Mouse (Mus musculus): ENCODE measurements around the gene Ttc37.

The Ttc37 gene

GRCm38 (mm10) chr13:76157508-76157907, 59.0 kb downstream of the Ttc37 start:
- no peak for DNase-seq (ENCODE audit: low spot score in 2 of 2)

DNA sequence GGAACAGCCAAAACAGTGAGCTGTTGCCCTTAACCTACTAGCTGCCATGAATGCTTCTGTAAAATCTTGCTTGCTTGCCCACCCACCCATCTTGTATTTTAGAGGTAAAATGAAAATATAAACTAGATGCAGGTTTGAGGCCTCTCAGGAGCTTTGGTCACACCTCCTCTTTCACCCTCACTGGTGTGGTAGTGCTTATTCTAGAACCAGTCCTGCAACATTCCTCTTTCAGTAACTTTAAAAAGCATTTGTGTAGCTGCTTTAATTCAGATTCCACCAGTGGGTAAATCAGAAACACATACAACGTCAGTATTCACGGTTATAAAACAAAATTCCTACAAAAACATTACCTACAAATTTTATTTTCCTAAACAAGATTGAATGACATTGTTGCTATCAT, 62.1 kb downstream of the Ttc37 start:
- no peak for DNase-seq (ENCODE audit: low spot score in 2 of 2)

GRCm38 (mm10) chr13:76174297-76174696, 75.8 kb downstream of the Ttc37 start:
- DNase-seq (ENCODE audit: low spot score in 2 of 2) = no peak

DNA sequence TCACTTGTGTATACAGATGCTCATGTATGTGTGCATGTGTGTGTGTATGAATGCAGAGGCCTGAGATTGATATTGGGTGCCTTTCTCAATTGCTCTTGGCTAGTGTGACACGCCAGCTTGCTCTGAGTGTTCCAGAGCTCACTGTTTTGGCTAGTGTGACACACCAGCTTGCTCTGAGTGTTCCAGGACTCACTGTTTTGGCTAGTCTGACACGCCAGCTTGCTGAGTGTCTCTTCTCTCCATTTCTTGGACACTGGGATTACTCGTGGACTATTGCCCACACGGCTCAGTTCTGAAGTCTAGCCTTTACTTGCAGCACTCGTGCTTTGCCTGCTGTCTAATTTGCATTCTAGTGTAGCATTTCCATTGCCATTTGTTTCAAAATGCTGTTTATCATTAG, 80.2 kb downstream of the Ttc37 start:
- DNase-seq (ENCODE audit: low spot score in 2 of 2) = no peak

- no peak for DNase-seq (ENCODE audit: low spot score in 2 of 2)
These were observed 89.1 kb downstream of the Ttc37 start for GRCm38 (mm10) chr13:76187651-76188050.

DNA sequence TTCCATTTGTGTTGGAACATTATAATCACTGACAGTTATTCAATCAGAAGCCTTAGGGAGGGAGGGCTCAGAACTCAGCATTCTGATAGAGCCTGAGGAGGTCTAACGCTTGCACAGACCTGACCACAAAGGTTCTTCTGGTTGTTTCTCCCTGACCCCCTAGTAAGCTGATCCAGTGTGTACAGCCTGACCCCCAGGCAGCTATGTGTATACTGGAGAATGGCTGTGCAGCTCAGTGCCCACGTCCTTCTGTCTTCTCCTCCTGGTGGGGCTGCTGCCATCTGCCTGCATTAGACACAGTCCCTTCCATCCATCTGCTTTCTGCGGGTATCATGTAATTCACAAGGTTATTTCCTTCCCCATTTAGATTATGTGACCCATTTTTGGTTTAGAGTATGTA, 90.7 kb downstream of the Ttc37 start:
- no peak for DNase-seq (ENCODE audit: low spot score in 2 of 2)

- DNase-seq (ENCODE audit: low spot score in 2 of 2) = no peak
These were observed 91.7 kb downstream of the Ttc37 start for GRCm38 (mm10) chr13:76190273-76190672.

- no peak for DNase-seq (ENCODE audit: low spot score in 2 of 2)
These were observed 96.4 kb downstream of the Ttc37 start for GRCm38 (mm10) chr13:76194937-76195336.

DNA sequence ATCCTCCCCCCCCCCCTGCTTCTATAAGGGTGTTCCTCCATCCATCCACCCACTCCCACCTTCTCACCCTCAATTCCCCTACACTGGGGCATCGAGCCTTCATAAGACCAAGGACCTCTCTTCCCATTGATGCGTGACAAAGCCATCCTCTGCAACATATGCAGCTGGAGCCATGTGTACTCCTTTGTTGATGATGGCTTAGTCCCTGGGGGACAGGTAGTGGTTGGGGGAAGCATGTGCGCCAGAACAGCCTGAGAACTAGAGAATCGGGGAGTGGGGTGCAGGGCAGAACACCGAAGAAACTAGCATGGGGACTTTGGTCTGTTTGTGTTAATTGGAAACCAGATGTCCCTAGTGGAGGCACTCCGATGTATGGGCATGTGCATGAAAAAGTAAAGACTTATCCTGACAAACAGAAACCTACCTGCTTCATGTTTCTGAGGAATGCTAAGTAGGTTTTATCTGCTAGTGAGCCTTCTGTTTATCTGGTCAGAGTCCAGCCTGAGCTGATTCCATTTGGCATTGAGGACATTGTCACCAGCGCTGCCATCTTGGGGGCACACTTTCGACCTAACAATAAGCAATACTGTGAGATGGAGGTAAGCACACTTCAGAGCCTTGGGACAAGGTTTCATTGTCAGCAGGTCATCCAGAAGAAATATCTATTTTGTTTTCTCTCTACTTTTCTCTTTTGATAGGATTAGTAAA, 97.1 kb downstream of the Ttc37 start:
- no peak for DNase-seq (ENCODE audit: low spot score in 2 of 2)

DNA sequence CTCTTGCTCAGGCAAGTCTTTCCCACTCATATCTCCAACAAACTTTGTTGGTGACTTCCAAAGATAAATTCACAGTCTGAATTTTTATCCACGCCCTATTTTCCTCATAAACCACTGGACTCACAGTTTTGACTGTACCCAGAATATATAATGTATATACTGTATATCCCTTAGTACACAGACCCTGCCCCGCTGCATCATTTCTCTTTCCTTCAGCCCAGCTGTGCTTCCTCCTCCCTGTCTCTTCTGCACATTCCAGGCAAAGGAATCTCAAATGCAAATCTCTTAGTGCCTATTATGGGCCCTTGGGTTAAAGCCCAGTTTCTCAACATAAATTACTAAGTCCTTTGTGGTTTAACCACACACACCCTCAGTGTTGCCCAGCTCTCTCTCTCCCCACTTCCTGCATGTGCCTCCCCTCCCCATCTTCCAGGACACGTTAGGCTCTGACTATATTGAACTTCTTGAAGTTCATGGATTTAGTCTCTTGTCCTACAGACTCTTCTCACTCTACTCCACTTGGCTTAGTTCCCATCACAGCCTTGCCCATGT, 98.8 kb downstream of the Ttc37 start:
- no peak for DNase-seq (ENCODE audit: low spot score in 2 of 2)

DNA sequence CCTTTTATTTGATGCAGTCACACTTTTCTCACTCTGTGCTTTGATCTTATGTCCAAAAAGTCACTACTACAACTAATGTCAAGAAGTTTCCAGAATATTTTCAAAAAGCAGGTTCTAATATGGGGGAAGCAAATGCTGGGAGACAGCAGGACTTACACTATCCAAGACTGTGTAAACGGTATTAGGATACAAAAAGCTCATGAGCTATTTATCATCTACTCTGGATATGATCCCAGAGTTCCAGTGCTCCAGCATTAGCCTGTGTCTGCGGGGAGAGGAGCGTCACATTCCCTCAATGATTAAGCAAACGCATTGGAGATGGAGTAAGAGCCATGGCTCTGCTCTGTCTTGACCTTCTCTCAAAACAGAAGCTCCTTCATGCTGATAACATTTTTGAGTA, 101.4 kb downstream of the Ttc37 start:
- DNase-seq (ENCODE audit: low spot score in 2 of 2) = no peak

GRCm38 (mm10) chr13:76214928-76215327, 116.4 kb downstream of the Ttc37 start:
- no peak for DNase-seq (ENCODE audit: low spot score in 2 of 2)

- DNase-seq (ENCODE audit: low spot score in 2 of 2) = no peak
These were observed 116.9 kb downstream of the Ttc37 start for GRCm38 (mm10) chr13:76215397-76215796.
